Mouse (Mus musculus) hindbrain, embryonic 13.5 days (tissue): ENCODE data around the gene AC129217.1. TPM values are rescaled to one million over a fixed set of nuclear protein-coding genes. Genes with fewer than 3 reads are reported as not detected.

Experiments
- ATAC-seq: fragments of 200-750 bp; cut with Nextera tagmentation; 2 replicates; pipeline ENCODE4 v1.8.0; 2017; ENCODE audit warnings: moderate TSS enrichment; ENCODE audit not compliant: low FRiP score
- H3K27ac ChIP-seq: fragments of 300-500 bp; sonication (generic); 2 replicates; pipeline ENCODE4 v1.5.1; 2015; ENCODE audit warnings: inconsistent platforms, mild to moderate bottlenecking, moderate library complexity
- H3K27me3 ChIP-seq: fragments of 300-500 bp; sonication (generic); 2 replicates; pipeline ENCODE4 v1.6.1; 2015; ENCODE audit warnings: mild to moderate bottlenecking, inconsistent platforms
- H3K36me3 ChIP-seq: fragments of 300-500 bp; sonication (generic); 2 replicates; pipeline ENCODE4 v1.6.1; 2015; ENCODE audit warnings: mild to moderate bottlenecking, inconsistent platforms
- H3K4me1 ChIP-seq: fragments of 300-500 bp; sonication (generic); replicated peaks from 2 replicates; pipeline ENCODE4 v1.6.1; 2015; ENCODE audit warnings: inconsistent platforms
- H3K4me2 ChIP-seq: fragments of 300-500 bp; sonication (generic); 2 replicates; pipeline ENCODE4 v1.6.1; 2015; ENCODE audit warnings: inconsistent platforms, mild to moderate bottlenecking, moderate library complexity
- H3K4me3 ChIP-seq: fragments of 300-500 bp; sonication (generic); 2 replicates; pipeline ENCODE4 v1.5.1; 2015; ENCODE audit warnings: mild to moderate bottlenecking, inconsistent platforms
- H3K9ac ChIP-seq: fragments of 300-500 bp; sonication (generic); 2 replicates; pipeline ENCODE4 v1.6.1; 2015; ENCODE audit warnings: mild to moderate bottlenecking, inconsistent platforms
- H3K9me3 ChIP-seq: fragments of 300-500 bp; sonication (generic); 2 replicates; pipeline ENCODE4 v1.6.1; 2016; ENCODE audit warnings: inconsistent platforms
- WGBS: fragments of 180-500 bp; shearing (Covaris S2); methylation state at CpG from one replicate; pipeline ENCODE4 v1.1.7; 2015; 5-methylcytosine and 5-hydroxymethylcytosine counted together
- polyA plus RNA-seq: library from polyadenylated mRNA; unstranded; fragments of >200 nt; fragmentation: Nextera tagmentation; extraction: Ambion mirVana; gene quantifications from 2 replicates; pipeline ENCODE4 v1.2.1, GENCODE M21; 2015

Gene AC129217.1
- polyA plus RNA-seq, 1 experiment from 2014 or later: not detected

- 74% methylated on average over 11 of the region's 11 CpGs for WGBS
- peaks cover 40% of the 10 kb centered on the region for H3K36me3 ChIP-seq
- no peaks in the 10 kb centered on the region for H3K9me3 ChIP-seq
- ATAC-seq: no peak
- H3K9ac ChIP-seq: peak overlapping the region; percentile 53; the same call in 1 of the 2 replicates
- H3K4me3 ChIP-seq: no peak overlapping the region
- peaks cover 35% of the 10 kb centered on the region for H3K4me1 ChIP-seq
- H3K4me2 ChIP-seq: peak overlapping the region; percentile 19; the same call in 1 of the 2 replicates
- H3K27me3 ChIP-seq: no peaks in the 10 kb centered on the region
- no peak overlapping the region for H3K27ac ChIP-seq
These were observed 13.8 kb upstream of the AC129217.1 start for GRCm38 (mm10) chr19:8815812-8816211.

- Histone ChIP-seq H3K36me3 (peaks cover 31% of the 10 kb centered on the region), H3K4me2 (peak overlapping the region; percentile 27), H3K9ac (peak overlapping the region; percentile 49), H3K27ac (no peak overlapping the region), H3K4me3 (peak overlapping the region; percentile 16), H3K27me3 (no peaks in the 10 kb centered on the region), H3K9me3 (no peaks in the 10 kb centered on the region), H3K4me1 (peaks cover 42% of the 10 kb centered on the region)
- no peak for ATAC-seq
- WGBS: 78% methylated on average over 3 of the region's 3 CpGs
These were observed 12.6 kb upstream of the AC129217.1 start for GRCm38 (mm10) chr19:8817001-8817400.

GRCm38 (mm10) chr19:8818301-8818798 is 11.2 kb upstream of the AC129217.1 start:
- H3K36me3 ChIP-seq: peaks cover 26% of the 10 kb centered on the region
- WGBS: 35% methylated on average over 14 of the region's 14 CpGs
- H3K9ac ChIP-seq: peak overlapping the region; percentile 90
- H3K4me2 ChIP-seq: peak overlapping the region; percentile 96
- H3K27me3 ChIP-seq: no peaks in the 10 kb centered on the region
- no peak for ATAC-seq
- peak overlapping the region; percentile 89 for H3K27ac ChIP-seq
- peaks cover 56% of the 10 kb centered on the region for H3K4me1 ChIP-seq
- peak overlapping the region; percentile 99 for H3K4me3 ChIP-seq
- no peaks in the 10 kb centered on the region for H3K9me3 ChIP-seq

- whole genome bisulfite sequencing: under 1% methylated on average over 33 of the region's 33 CpGs
- no peaks in the 10 kb centered on the region for H3K27me3 ChIP-seq
- H3K4me2 ChIP-seq: peak within 1 kb of the TSS; percentile 96
- no peaks in the 10 kb centered on the region for H3K9me3 ChIP-seq
- peak; percentile 95 for ATAC-seq
- H3K36me3 ChIP-seq: peaks cover 27% of the 10 kb centered on the region
- H3K27ac ChIP-seq: peak within 1 kb of the TSS; percentile 99
- peak within 1 kb of the TSS; percentile 99 for H3K4me3 ChIP-seq
- H3K4me1 ChIP-seq: peaks cover 60% of the 10 kb centered on the region
- peak within 1 kb of the TSS; percentile 99 for H3K9ac ChIP-seq
These were observed 10.6 kb upstream of the AC129217.1 start, which contains the start of gene Ttc9c for GRCm38 (mm10) chr19:8818801-8819595. TSS of gene Ttc9c (minus strand) at chr19:8819333.

GRCm38 (mm10) chr19:8819596-8820423 is 9.8 kb upstream of the AC129217.1 start, which contains the start of gene Hnrnpul2:
TSS of gene Hnrnpul2 (plus strand) at chr19:8820010.
- Histone ChIP-seq H3K9me3 (no peaks in the 10 kb centered on the region), H3K27ac (peak within 1 kb of the TSS; percentile 99), H3K4me1 (peaks cover 58% of the 10 kb centered on the region), H3K4me3 (peak within 1 kb of the TSS; percentile 99), H3K4me2 (peak within 1 kb of the TSS; percentile 96), H3K9ac (peak within 1 kb of the TSS; percentile 99), H3K27me3 (no peaks in the 10 kb centered on the region), H3K36me3 (peaks cover 29% of the 10 kb centered on the region)
- WGBS: under 1% methylated on average over 81 of the region's 83 CpGs
- peak; percentile 97 for ATAC-seq

GRCm38 (mm10) chr19:8820424-8820956 is 9.1 kb upstream of the AC129217.1 start:
- Histone ChIP-seq H3K4me1 (peaks cover 53% of the 10 kb centered on the region), H3K4me3 (peak overlapping the region; percentile 99), H3K4me2 (peak overlapping the region; percentile 96), H3K9ac (peak overlapping the region; percentile 99), H3K36me3 (peaks cover 31% of the 10 kb centered on the region), H3K27ac (peak overlapping the region; percentile 99), H3K27me3 (no peaks in the 10 kb centered on the region), H3K9me3 (no peaks in the 10 kb centered on the region)
- ATAC-seq: peak; percentile 41
- under 1% methylated on average over 48 of the region's 48 CpGs for WGBS

GRCm38 (mm10) chr19:8821146-8821545 is 8.4 kb upstream of the AC129217.1 start:
- WGBS: 2% methylated on average over 7 of the region's 7 CpGs
- H3K9me3 ChIP-seq: no peaks in the 10 kb centered on the region
- H3K27me3 ChIP-seq: no peaks in the 10 kb centered on the region
- peak overlapping the region; percentile 96 for H3K4me2 ChIP-seq
- H3K4me1 ChIP-seq: peaks cover 47% of the 10 kb centered on the region
- no peak overlapping the region; the same call in 1 of the 2 replicates for H3K27ac ChIP-seq
- ATAC-seq: no peak
- peak overlapping the region; percentile 99 for H3K9ac ChIP-seq
- H3K36me3 ChIP-seq: peaks cover 33% of the 10 kb centered on the region
- H3K4me3 ChIP-seq: peak overlapping the region; percentile 99

GRCm38 (mm10) chr19:8822696-8823095 is 6.9 kb upstream of the AC129217.1 start:
- 59% methylated on average over 8 of the region's 8 CpGs for WGBS
- peaks cover 49% of the 10 kb centered on the region for H3K36me3 ChIP-seq

GRCm38 (mm10) chr19:8830664-8831063 is 1.1 kb downstream of the AC129217.1 start:
- Histone ChIP-seq H3K27me3 (no peaks in the 10 kb centered on the region), H3K9ac (no peak overlapping the region), H3K4me1 (no peaks in the 10 kb centered on the region), H3K27ac (no peak overlapping the region), H3K4me3 (no peak overlapping the region), H3K9me3 (no peaks in the 10 kb centered on the region), H3K36me3 (peaks cover 100% of the 10 kb centered on the region), H3K4me2 (no peak overlapping the region)
- ATAC-seq: no peak
- WGBS: 89% methylated on average over 8 of the region's 8 CpGs

More at GRCm38 (mm10) chr19:8822696-8823095, 6.9 kb upstream of the AC129217.1 start:
- Histone ChIP-seq H3K4me3 (peak overlapping the region; percentile 99), H3K9me3 (no peaks in the 10 kb centered on the region), H3K9ac (peak overlapping the region; percentile 99), H3K4me1 (peaks cover 33% of the 10 kb centered on the region), H3K27ac (no peak overlapping the region), H3K4me2 (peak overlapping the region; percentile 96), H3K27me3 (no peaks in the 10 kb centered on the region)
- no peak for ATAC-seq

- Histone ChIP-seq H3K27me3 (no peaks in the 10 kb centered on the region), H3K27ac (no peak overlapping the region), H3K9ac (no peak overlapping the region), H3K4me2 (no peak overlapping the region), H3K4me3 (no peak overlapping the region), H3K4me1 (peaks cover 2% of the 10 kb centered on the region; the same call in 1 of the 2 replicates), H3K36me3 (peaks cover 99% of the 10 kb centered on the region), H3K9me3 (no peaks in the 10 kb centered on the region)
- 81% methylated on average over 11 of the region's 11 CpGs for WGBS
- no peak for ATAC-seq
These were observed 1.7 kb downstream of the AC129217.1 start for GRCm38 (mm10) chr19:8831262-8831661.

GRCm38 (mm10) chr19:8832971-8833370 is 3.4 kb downstream of the AC129217.1 start:
- Histone ChIP-seq H3K9ac (no peak overlapping the region), H3K4me3 (no peak overlapping the region), H3K27ac (no peak overlapping the region), H3K9me3 (no peaks in the 10 kb centered on the region), H3K27me3 (no peaks in the 10 kb centered on the region), H3K4me1 (peaks cover 10% of the 10 kb centered on the region), H3K36me3 (peaks cover 83% of the 10 kb centered on the region), H3K4me2 (no peak overlapping the region)
- no peak for ATAC-seq
- 92% methylated on average over 4 of the region's 4 CpGs for WGBS
